Mouse (Mus musculus): Measurements from ENCODE around the gene 5730596B20Rik. TPM values are rescaled to one million over a fixed set of nuclear protein-coding genes. Genes with fewer than 3 reads are reported as not detected.

The 5730596B20Rik gene
- polyA plus RNA-seq, 1 experiment: not detected

DNA sequence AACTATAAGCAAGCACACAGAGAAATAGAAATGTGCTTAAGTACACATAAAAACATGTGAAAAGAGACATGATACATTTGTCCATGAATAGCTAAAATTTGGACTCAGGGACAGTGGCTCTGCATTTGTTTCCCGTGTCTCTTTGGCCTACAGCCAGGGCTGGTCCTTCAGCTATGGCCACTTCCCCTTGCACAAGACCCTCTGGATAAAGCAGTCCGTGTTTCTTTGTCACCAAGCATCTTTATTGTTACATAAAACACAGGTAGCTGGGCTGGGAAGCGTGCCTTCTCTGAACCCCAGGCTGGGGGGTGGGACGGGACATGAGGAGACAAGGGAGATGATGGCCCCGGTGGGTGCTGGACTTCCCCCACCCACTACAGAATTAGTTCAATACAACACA, 37.0 kb downstream of the 5730596B20Rik start:
- no peak for TF ChIP-seq POLR2A (IDR thresholded peaks at IDR 0.05; ENCODE audit: insufficient read depth, low read length)
- no peak for TF ChIP-seq EP300 (IDR thresholded peaks at IDR 0.05; ENCODE audit: insufficient read depth, low read depth, low read length)
- TF ChIP-seq CTCF (IDR thresholded peaks at IDR 0.05; ENCODE audit: low read depth, low read length): no peak
- Histone ChIP-seq H3K27ac (ENCODE audit: insufficient read depth, low read length) (no peak overlapping the region), H3K9me3 (replicated peaks; ENCODE audit: control insufficient read depth, insufficient read depth, low read length, poor library complexity, severe bottlenecking) (no peaks in the 10 kb centered on the region), H3K4me1 (ENCODE audit: control insufficient read depth, insufficient read depth, low read length) (no peaks in the 10 kb centered on the region), H3K4me3 (ENCODE audit: low read depth, low read length) (no peak overlapping the region), H3K27me3 (ENCODE audit: control insufficient read depth, insufficient read depth, low read length, poor library complexity, severe bottlenecking) (peaks cover 55% of the 10 kb centered on the region), H3K9ac (ENCODE audit: low read depth, poor library complexity, severe bottlenecking) (no peak overlapping the region), H3K36me3 (ENCODE audit: control insufficient read depth, insufficient read depth, low read length, poor library complexity, severe bottlenecking) (no peaks in the 10 kb centered on the region)

DNA sequence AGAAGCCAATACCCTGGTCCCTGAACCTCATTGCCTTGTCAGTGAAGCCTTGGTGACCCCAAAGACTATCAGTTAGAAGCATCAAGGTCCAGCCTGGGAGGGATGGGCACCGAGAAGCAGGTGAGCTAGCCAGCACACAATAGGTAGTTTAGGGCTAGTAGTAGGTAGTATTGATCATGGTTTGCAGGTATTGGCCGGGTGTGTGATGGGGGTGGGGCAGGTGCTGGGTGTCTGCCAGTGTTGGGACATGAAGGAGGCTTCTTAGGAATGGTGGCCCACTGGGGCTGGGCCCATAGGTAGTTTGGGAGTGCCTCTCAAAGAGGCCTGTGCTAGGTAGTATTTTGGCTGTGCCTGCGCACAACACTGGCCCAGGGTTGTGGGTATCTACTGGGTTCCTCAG, 37.8 kb downstream of the 5730596B20Rik start:
- Histone ChIP-seq H3K9me3 (replicated peaks; ENCODE audit: control insufficient read depth, insufficient read depth, low read length, poor library complexity, severe bottlenecking) (no peaks in the 10 kb centered on the region), H3K27ac (ENCODE audit: insufficient read depth, low read length) (no peak overlapping the region), H3K4me1 (ENCODE audit: control insufficient read depth, insufficient read depth, low read length) (no peaks in the 10 kb centered on the region), H3K36me3 (ENCODE audit: control insufficient read depth, insufficient read depth, low read length, poor library complexity, severe bottlenecking) (no peaks in the 10 kb centered on the region), H3K9ac (ENCODE audit: low read depth, poor library complexity, severe bottlenecking) (no peak overlapping the region), H3K4me3 (ENCODE audit: low read depth, low read length) (no peak overlapping the region), H3K27me3 (ENCODE audit: control insufficient read depth, insufficient read depth, low read length, poor library complexity, severe bottlenecking) (peaks cover 52% of the 10 kb centered on the region)
- no peak for TF ChIP-seq CTCF (IDR thresholded peaks at IDR 0.05; ENCODE audit: low read depth, low read length)
- TF ChIP-seq POLR2A (IDR thresholded peaks at IDR 0.05; ENCODE audit: insufficient read depth, low read length): no peak
- TF ChIP-seq EP300 (IDR thresholded peaks at IDR 0.05; ENCODE audit: insufficient read depth, low read depth, low read length): no peak

- no peak for TF ChIP-seq POLR2A (IDR thresholded peaks at IDR 0.05; ENCODE audit: insufficient read depth, low read length)
- no peak for TF ChIP-seq EP300 (IDR thresholded peaks at IDR 0.05; ENCODE audit: insufficient read depth, low read depth, low read length)
- TF ChIP-seq CTCF (IDR thresholded peaks at IDR 0.05; ENCODE audit: low read depth, low read length): no peak
- no peaks in the 10 kb centered on the region for H3K4me1 ChIP-seq (ENCODE audit: control insufficient read depth, insufficient read depth, low read length)
- no peaks in the 10 kb centered on the region for H3K9me3 ChIP-seq (replicated peaks; ENCODE audit: control insufficient read depth, insufficient read depth, low read length, poor library complexity, severe bottlenecking)
- H3K27ac ChIP-seq (ENCODE audit: insufficient read depth, low read length): no peak overlapping the region
- no peaks in the 10 kb centered on the region for H3K36me3 ChIP-seq (ENCODE audit: control insufficient read depth, insufficient read depth, low read length, poor library complexity, severe bottlenecking)
- no peak overlapping the region for H3K9ac ChIP-seq (ENCODE audit: low read depth, poor library complexity, severe bottlenecking)
- H3K4me3 ChIP-seq (ENCODE audit: low read depth, low read length): no peak overlapping the region
- H3K27me3 ChIP-seq (ENCODE audit: control insufficient read depth, insufficient read depth, low read length, poor library complexity, severe bottlenecking): peaks cover 57% of the 10 kb centered on the region
Measured at GRCm38 (mm10) chr6:52215771-52216535, 38.7 kb downstream of the 5730596B20Rik start.

DNA sequence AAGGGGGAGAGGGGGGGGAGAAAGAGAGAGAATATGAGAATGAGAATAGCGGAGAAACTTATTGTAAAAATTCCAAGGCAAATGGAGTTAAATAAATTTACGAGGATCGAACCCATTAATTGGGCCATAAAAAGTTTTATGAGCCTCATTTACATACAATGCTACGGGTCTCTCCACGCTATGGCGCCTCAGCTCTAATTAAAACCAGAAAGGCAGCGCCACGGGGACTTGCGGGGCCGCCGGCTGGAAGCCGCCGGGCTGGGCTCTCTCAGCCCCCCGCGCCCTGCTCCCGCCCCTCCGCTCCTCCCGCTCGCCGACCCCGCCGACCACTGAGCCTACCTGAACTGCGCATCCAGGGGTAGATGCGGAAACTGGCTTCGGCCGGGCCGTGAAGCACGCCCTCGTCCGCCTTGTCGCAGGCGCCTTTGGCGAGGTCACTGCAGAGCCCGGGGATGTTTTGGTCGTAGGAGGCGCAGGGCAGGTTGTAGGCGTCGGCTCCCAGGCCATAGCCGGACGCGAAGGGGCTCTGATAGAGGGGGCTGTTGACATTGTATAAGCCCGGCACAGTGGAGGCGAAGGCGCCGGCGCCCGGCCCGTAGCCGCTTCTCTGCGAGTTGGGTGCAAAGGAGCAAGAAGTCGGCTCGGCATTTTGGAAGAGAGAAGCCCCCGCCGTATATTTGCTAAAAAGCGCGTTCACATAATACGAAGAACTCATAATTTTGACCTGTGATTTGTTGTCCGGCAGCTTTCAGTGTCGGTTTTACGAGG, 39.6 kb downstream of the 5730596B20Rik start:
- Histone ChIP-seq H3K27me3 (ENCODE audit: control insufficient read depth, insufficient read depth, low read length, poor library complexity, severe bottlenecking) (peaks cover 57% of the 10 kb centered on the region), H3K27ac (ENCODE audit: insufficient read depth, low read length) (no peak overlapping the region), H3K4me1 (ENCODE audit: control insufficient read depth, insufficient read depth, low read length) (no peaks in the 10 kb centered on the region), H3K4me3 (ENCODE audit: low read depth, low read length) (peak overlapping the region; percentile 28), H3K9me3 (replicated peaks; ENCODE audit: control insufficient read depth, insufficient read depth, low read length, poor library complexity, severe bottlenecking) (no peaks in the 10 kb centered on the region), H3K36me3 (ENCODE audit: control insufficient read depth, insufficient read depth, low read length, poor library complexity, severe bottlenecking) (no peaks in the 10 kb centered on the region), H3K9ac (ENCODE audit: low read depth, poor library complexity, severe bottlenecking) (peak overlapping the region; percentile 50)
- TF ChIP-seq CTCF (IDR thresholded peaks at IDR 0.05; ENCODE audit: low read depth, low read length) (no peak), EP300 (IDR thresholded peaks at IDR 0.05; ENCODE audit: insufficient read depth, low read depth, low read length) (no peak), POLR2A (IDR thresholded peaks at IDR 0.05; ENCODE audit: insufficient read depth, low read length) (no peak)

GRCm38 (mm10) chr6:52217459-52217768, 40.1 kb downstream of the 5730596B20Rik start:
- Histone ChIP-seq H3K36me3 (ENCODE audit: control insufficient read depth, insufficient read depth, low read length, poor library complexity, severe bottlenecking) (no peaks in the 10 kb centered on the region), H3K27ac (ENCODE audit: insufficient read depth, low read length) (no peak overlapping the region), H3K9ac (ENCODE audit: low read depth, poor library complexity, severe bottlenecking) (peak overlapping the region; percentile 50; the same call in 1 of the 2 replicates), H3K27me3 (ENCODE audit: control insufficient read depth, insufficient read depth, low read length, poor library complexity, severe bottlenecking) (peaks cover 58% of the 10 kb centered on the region), H3K4me1 (ENCODE audit: control insufficient read depth, insufficient read depth, low read length) (no peaks in the 10 kb centered on the region), H3K9me3 (replicated peaks; ENCODE audit: control insufficient read depth, insufficient read depth, low read length, poor library complexity, severe bottlenecking) (no peaks in the 10 kb centered on the region), H3K4me3 (ENCODE audit: low read depth, low read length) (peak overlapping the region; percentile 28)
- TF ChIP-seq POLR2A (IDR thresholded peaks at IDR 0.05; ENCODE audit: insufficient read depth, low read length) (no peak), EP300 (IDR thresholded peaks at IDR 0.05; ENCODE audit: insufficient read depth, low read depth, low read length) (no peak), CTCF (IDR thresholded peaks at IDR 0.05; ENCODE audit: low read depth, low read length) (no peak)

All from ES-Bruce4 (cell line).